Mouse (Mus musculus): ENCODE data around the gene Map3k1. TPM values are rescaled to one million over a fixed set of nuclear protein-coding genes. Genes with fewer than 3 reads are reported as not detected.

The Map3k1 gene
- total and polyA plus RNA-seq, 2 experiments from 2014 or later, result 15.3 to 45.3 TPM

GRCm38 (mm10) chr13:111801662-111802270, 7.0 kb downstream of the Map3k1 start:
- Histone ChIP-seq H3K9ac (replicated peaks; ENCODE audit: low read length) (no peak overlapping the region), H3K36me3 (ENCODE audit: insufficient read depth, low read length) (no peaks in the 10 kb centered on the region), H3K4me2 (ENCODE audit: low read depth, low read length) (peak overlapping the region; percentile 90), H3K27me3 (ENCODE audit: insufficient read depth, low read length) (no peaks in the 10 kb centered on the region), H3K9me3 (ENCODE audit: low read length) (no peaks in the 10 kb centered on the region), H3K4me1 (ENCODE audit: insufficient read depth, low read length) (peaks cover 35% of the 10 kb centered on the region), H3K27ac (peak overlapping the region; percentile 32; the same call in 1 of the 2 replicates), H3K4me3 (ENCODE audit: low read length) (0 out of 2 replicates have a peak overlapping the region, but pooled peaks have one; percentile 2)
- peak; percentile 45 for TF ChIP-seq CTCF (IDR thresholded peaks at IDR 0.05; ENCODE audit: low read depth)
- WGBS, result 67% methylated on average over 10 of the region's 10 CpGs
- no peak for ATAC-seq
- DNase-seq (ENCODE audit: low spot score), result no peak

GRCm38 (mm10) chr13:111800866-111801265, 7.9 kb downstream of the Map3k1 start:
- DNase-seq (ENCODE audit: low spot score) (no peak), ATAC-seq (no peak)
- TF ChIP-seq CTCF (IDR thresholded peaks at IDR 0.05; ENCODE audit: low read depth), result no peak
- H3K36me3 ChIP-seq (ENCODE audit: insufficient read depth, low read length), result no peaks in the 10 kb centered on the region
- H3K27ac ChIP-seq, result no peak overlapping the region
- H3K4me3 ChIP-seq (ENCODE audit: low read length), result no peak overlapping the region
- H3K9ac ChIP-seq (replicated peaks; ENCODE audit: low read length), result no peak overlapping the region
- H3K9me3 ChIP-seq (ENCODE audit: low read length), result no peaks in the 10 kb centered on the region
- peaks cover 43% of the 10 kb centered on the region for H3K4me1 ChIP-seq (ENCODE audit: insufficient read depth, low read length)
- 59% methylated on average over 4 of the region's 4 CpGs for WGBS
- peak overlapping the region; percentile 13 for H3K4me2 ChIP-seq (ENCODE audit: low read depth, low read length)
- no peaks in the 10 kb centered on the region for H3K27me3 ChIP-seq (ENCODE audit: insufficient read depth, low read length)

- H3K4me3 ChIP-seq (ENCODE audit: low read length), result no peak overlapping the region
- ATAC-seq (peak; percentile 22; the same call in 1 of the 2 replicates), DNase-seq (ENCODE audit: low spot score) (no peak)
- no peaks in the 10 kb centered on the region for H3K36me3 ChIP-seq (ENCODE audit: insufficient read depth, low read length)
- WGBS, result 41% methylated on average over 12 of the region's 12 CpGs
- no peaks in the 10 kb centered on the region for H3K27me3 ChIP-seq (ENCODE audit: insufficient read depth, low read length)
- H3K9ac ChIP-seq (replicated peaks; ENCODE audit: low read length), result no peak overlapping the region
- H3K4me2 ChIP-seq (ENCODE audit: low read depth, low read length), result peak overlapping the region; percentile 30; the same call in 1 of the 2 replicates
- TF ChIP-seq CTCF (IDR thresholded peaks at IDR 0.05; ENCODE audit: low read depth), result no peak
- H3K4me1 ChIP-seq (ENCODE audit: insufficient read depth, low read length), result peaks cover 36% of the 10 kb centered on the region
- H3K9me3 ChIP-seq (ENCODE audit: low read length), result no peaks in the 10 kb centered on the region
- H3K27ac ChIP-seq, result peak overlapping the region; percentile 41
Measured at GRCm38 (mm10) chr13:111798044-111798443, 10.7 kb downstream of the Map3k1 start.

DNA sequence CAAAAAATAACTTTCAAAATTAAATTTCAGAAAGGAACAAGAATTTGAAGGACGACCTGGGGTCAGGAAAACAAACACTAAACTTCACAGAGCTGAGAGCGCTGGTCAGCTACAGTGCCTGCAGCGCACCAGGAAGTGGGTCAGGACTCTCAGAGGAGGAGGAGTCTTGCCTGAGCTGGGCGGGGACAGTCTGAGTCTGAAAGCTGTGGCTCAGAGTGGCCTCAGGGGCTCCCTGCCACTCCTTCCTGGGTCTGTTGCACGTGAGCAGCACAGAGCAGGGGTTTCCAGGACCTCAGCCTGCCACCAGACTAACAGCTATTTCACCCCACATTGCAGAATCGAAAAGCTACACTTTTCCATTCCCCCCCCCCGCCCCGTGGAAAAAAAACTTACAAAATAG, 11.8 kb downstream of the Map3k1 start:
- no peak for TF ChIP-seq CTCF (IDR thresholded peaks at IDR 0.05; ENCODE audit: low read depth)
- DNase-seq (ENCODE audit: low spot score), result peak; percentile 61
- Histone ChIP-seq H3K9me3 (ENCODE audit: low read length) (no peaks in the 10 kb centered on the region), H3K27me3 (ENCODE audit: insufficient read depth, low read length) (no peaks in the 10 kb centered on the region), H3K9ac (replicated peaks; ENCODE audit: low read length) (no peak overlapping the region), H3K4me1 (ENCODE audit: insufficient read depth, low read length) (peaks cover 43% of the 10 kb centered on the region), H3K4me3 (ENCODE audit: low read length) (no peak overlapping the region), H3K4me2 (ENCODE audit: low read depth, low read length) (peak overlapping the region; percentile 30; the same call in 1 of the 2 replicates), H3K36me3 (ENCODE audit: insufficient read depth, low read length) (no peaks in the 10 kb centered on the region), H3K27ac (peak overlapping the region; percentile 41)
- WGBS, result 21% methylated on average over 8 of the region's 8 CpGs
- ATAC-seq, result peak; percentile 58; the same call in 1 of the 2 replicates

- no peak overlapping the region for H3K9ac ChIP-seq (replicated peaks; ENCODE audit: low read length)
- WGBS, result 26% methylated on average over 11 of the region's 11 CpGs
- H3K36me3 ChIP-seq (ENCODE audit: insufficient read depth, low read length), result no peaks in the 10 kb centered on the region
- peaks cover 45% of the 10 kb centered on the region for H3K4me1 ChIP-seq (ENCODE audit: insufficient read depth, low read length)
- H3K27me3 ChIP-seq (ENCODE audit: insufficient read depth, low read length), result no peaks in the 10 kb centered on the region
- H3K9me3 ChIP-seq (ENCODE audit: low read length), result no peaks in the 10 kb centered on the region
- peak overlapping the region; percentile 26; the same call in 1 of the 2 replicates for H3K27ac ChIP-seq
- DNase-seq (ENCODE audit: low spot score) (peak; percentile 61), ATAC-seq (peak; percentile 38; the same call in 1 of the 2 replicates)
- H3K4me2 ChIP-seq (ENCODE audit: low read depth, low read length), result 0 out of 2 replicates have a peak overlapping the region, but pooled peaks have one; percentile 18
- TF ChIP-seq CTCF (IDR thresholded peaks at IDR 0.05; ENCODE audit: low read depth), result no peak
- H3K4me3 ChIP-seq (ENCODE audit: low read length), result no peak overlapping the region
Measured at GRCm38 (mm10) chr13:111796191-111796920, 12.4 kb downstream of the Map3k1 start.

GRCm38 (mm10) chr13:111792975-111793287, 15.9 kb downstream of the Map3k1 start:
- no peak for DNase-seq (ENCODE audit: low spot score)
- no peak for ATAC-seq
- no peaks in the 10 kb centered on the region for H3K36me3 ChIP-seq (ENCODE audit: insufficient read depth, low read length)
- no peak overlapping the region for H3K4me2 ChIP-seq (ENCODE audit: low read depth, low read length)
- no peak for TF ChIP-seq CTCF (IDR thresholded peaks at IDR 0.05; ENCODE audit: low read depth)
- H3K4me1 ChIP-seq (ENCODE audit: insufficient read depth, low read length), result peaks cover 59% of the 10 kb centered on the region
- peak overlapping the region; percentile 51; the same call in 1 of the 2 replicates for H3K27ac ChIP-seq
- no peak overlapping the region for H3K4me3 ChIP-seq (ENCODE audit: low read length)
- WGBS, result 70% methylated on average over 14 of the region's 14 CpGs
- no peaks in the 10 kb centered on the region for H3K9me3 ChIP-seq (ENCODE audit: low read length)
- no peaks in the 10 kb centered on the region for H3K27me3 ChIP-seq (ENCODE audit: insufficient read depth, low read length)
- H3K9ac ChIP-seq (replicated peaks; ENCODE audit: low read length), result no peak overlapping the region

All from hindbrain, postnatal 0 days (tissue).